Mouse (Mus musculus) mature B cell (primary cell): Measurements from ENCODE around the gene Irf1.

Source experiments
- in situ Hi-C: fragments of 300-500 bp; cut with MboI; formaldehyde crosslinking; loops from 2 replicates; pipeline ENCODE4 v1.14.3; 2019

Gene Irf1

GRCm38 (mm10) chr11:53761284-53761683 lies 8.5 kb upstream of the Irf1 start:
- in situ Hi-C loops = loop anchor here (5.0 kb wide), 1 partner anchor 96 kb away; the partner anchor contains the start of gene Gm12216

- in situ Hi-C loops = loop anchor here (5.0 kb wide), 1 partner anchor 95 kb away; the partner anchor contains the start of gene Gm12216
Measured at GRCm38 (mm10) chr11:53761822-53762221, 8.0 kb upstream of the Irf1 start.

GRCm38 (mm10) chr11:53762426-53762825 lies 7.4 kb upstream of the Irf1 start:
- in situ Hi-C loops = loop anchor here (5.0 kb wide), 1 partner anchor 95 kb away; the partner anchor contains the start of gene Gm12216

- in situ Hi-C loops = loop anchor here (5.0 kb wide), 1 partner anchor 94 kb away; the partner anchor contains the start of gene Gm12216
Measured at GRCm38 (mm10) chr11:53762827-53763495, 6.9 kb upstream of the Irf1 start.

- in situ Hi-C loops = loop anchor here (5.0 kb wide), 1 partner anchor 94 kb away; the partner anchor contains the start of gene Gm12216
Measured at GRCm38 (mm10) chr11:53763496-53764140, 6.2 kb upstream of the Irf1 start.

- in situ Hi-C loops = loop anchor here (5.0 kb wide), 1 partner anchor 93 kb away; the partner anchor contains the start of gene Gm12216
Measured at GRCm38 (mm10) chr11:53764581-53764980, 5.2 kb upstream of the Irf1 start.

- in situ Hi-C loops = no loop called here
Measured at GRCm38 (mm10) chr11:53768422-53769184, 1.2 kb upstream of the Irf1 start.

GRCm38 (mm10) chr11:53769185-53769576 lies 633 bp upstream of the Irf1 start:
- in situ Hi-C loops = no loop called here

- in situ Hi-C loops = no loop called here
Measured at GRCm38 (mm10) chr11:53770125-53770791, 444 bp downstream of the Irf1 start.

GRCm38 (mm10) chr11:53771001-53771744 lies 1.4 kb downstream of the Irf1 start:
- in situ Hi-C loops = no loop called here

GRCm38 (mm10) chr11:53772536-53772935 lies 2.7 kb downstream of the Irf1 start:
- in situ Hi-C loops = no loop called here

- in situ Hi-C loops = no loop called here
Measured at GRCm38 (mm10) chr11:53773087-53773486, 3.3 kb downstream of the Irf1 start, which contains the start of gene Gm17334. Gm17334 (minus strand) TSS chr11:53773187.

- in situ Hi-C loops = no loop called here
Measured at GRCm38 (mm10) chr11:53773641-53774360, 4.0 kb downstream of the Irf1 start.

GRCm38 (mm10) chr11:53774659-53775255 lies 4.9 kb downstream of the Irf1 start:
- in situ Hi-C loops = no loop called here

GRCm38 (mm10) chr11:53777736-53778135 lies 7.9 kb downstream of the Irf1 start:
- in situ Hi-C loops = no loop called here

- in situ Hi-C loops = no loop called here
Measured at GRCm38 (mm10) chr11:53778455-53778854, 8.6 kb downstream of the Irf1 start.

GRCm38 (mm10) chr11:53779808-53780207 lies 10.0 kb downstream of the Irf1 start:
- in situ Hi-C loops = no loop called here

GRCm38 (mm10) chr11:53780262-53780661 lies 10.4 kb downstream of the Irf1 start:
- in situ Hi-C loops = no loop called here

- in situ Hi-C loops = no loop called here
Measured at GRCm38 (mm10) chr11:53781201-53781775, 11.5 kb downstream of the Irf1 start.
